Mouse (Mus musculus): ENCODE measurements at regions not wholly inside any gene's neighbourhood (a gene's known extent, or its start where the extent isn't known, plus 50 kb on each side); places are given as distances from the start of the nearest gene placed in this dataset.

GRCm38 (mm10) chr10:125749031-125749585 lies 216.9 kb upstream of the Lrig3 start:
- no peak for TF ChIP-seq USF1 (IDR thresholded peaks at IDR 0.05; ENCODE audit: low read depth, low read length)
- TF ChIP-seq ZNF384 (IDR thresholded peaks at IDR 0.05; ENCODE audit: low read depth, low read length): no peak
- no peak for TF ChIP-seq BHLHE40 (IDR thresholded peaks at IDR 0.05; ENCODE audit: borderline replicate concordance, low read depth, low read length)
- TF ChIP-seq USF2 (IDR thresholded peaks at IDR 0.05; ENCODE audit: borderline replicate concordance in 1 of 2, insufficient read depth in 1 of 2, low read depth in 1 of 2, low read length in 2 of 2): no peak
- TF ChIP-seq POLR2A (IDR thresholded peaks at IDR 0.05; ENCODE audit: control insufficient read depth in 1 of 2, insufficient read depth in 1 of 2, low read depth in 1 of 2, low read length in 2 of 2, poor library complexity in 1 of 2): no peak
- TF ChIP-seq CTCF (IDR thresholded peaks at IDR 0.05 in 2 of 3, conservative IDR thresholded peaks at IDR 0.05 in 1 of 3; ENCODE audit: control insufficient read depth in 1 of 3, insufficient read depth in 1 of 3, low read depth in 2 of 3, low read length in 3 of 3, poor library complexity in 1 of 3, severe bottlenecking in 1 of 3): no peak
